Mouse (Mus musculus): Measurements from ENCODE around the gene Zranb1. TPM values are rescaled to one million over a fixed set of nuclear protein-coding genes. Genes with fewer than 3 reads are reported as not detected.

The Zranb1 gene
- polyA plus RNA-seq, 1 experiment from 2014 or later = 9.2 TPM

GRCm38 (mm10) chr7:133019481-133020020 lies 88.6 kb downstream of the Zranb1 start:
- H3K9ac ChIP-seq = no peak overlapping the region
- H3K27me3 ChIP-seq (replicated peaks) = no peaks in the 10 kb centered on the region
- no peak overlapping the region for H3K4me3 ChIP-seq
- no peak for ATAC-seq
- H3K36me3 ChIP-seq = 0 out of 2 replicates have a peak, but pooled peaks cover 2% of the 10 kb centered on the region
- H3K9me3 ChIP-seq (replicated peaks) = no peaks in the 10 kb centered on the region
- H3K4me1 ChIP-seq = 0 out of 2 replicates have a peak, but pooled peaks cover under 1% of the 10 kb centered on the region
- no peak overlapping the region for H3K4me2 ChIP-seq
- WGBS (ENCODE audit: insufficient replicate concordance) = 68% methylated on average over 6 of the region's 6 CpGs
- H3K27ac ChIP-seq = no peak overlapping the region

GRCm38 (mm10) chr7:133024694-133025093 lies 93.8 kb downstream of the Zranb1 start:
- Histone ChIP-seq H3K4me2 (no peak overlapping the region), H3K9me3 (replicated peaks) (no peaks in the 10 kb centered on the region), H3K4me3 (no peak overlapping the region), H3K4me1 (peaks cover 43% of the 10 kb centered on the region), H3K27me3 (replicated peaks) (no peaks in the 10 kb centered on the region), H3K9ac (no peak overlapping the region), H3K36me3 (no peaks in the 10 kb centered on the region), H3K27ac (no peak overlapping the region)
- 73% methylated on average over 1 of the region's 1 CpGs for WGBS (ENCODE audit: insufficient replicate concordance)
- ATAC-seq = no peak

GRCm38 (mm10) chr7:133027930-133028329 lies 97.0 kb downstream of the Zranb1 start:
- Histone ChIP-seq H3K4me1 (peaks cover 53% of the 10 kb centered on the region), H3K9me3 (replicated peaks) (no peaks in the 10 kb centered on the region)
- WGBS (ENCODE audit: insufficient replicate concordance) = 76% methylated on average over 4 of the region's 4 CpGs

GRCm38 (mm10) chr7:133029004-133029403 lies 98.1 kb downstream of the Zranb1 start:
- Histone ChIP-seq H3K27me3 (replicated peaks) (no peaks in the 10 kb centered on the region), H3K27ac (no peak overlapping the region), H3K4me3 (no peak overlapping the region), H3K9me3 (replicated peaks) (no peaks in the 10 kb centered on the region), H3K4me2 (no peak overlapping the region), H3K9ac (no peak overlapping the region), H3K4me1 (peaks cover 56% of the 10 kb centered on the region), H3K36me3 (no peaks in the 10 kb centered on the region)
- WGBS (ENCODE audit: insufficient replicate concordance) = 51% methylated on average over 8 of the region's 8 CpGs
- ATAC-seq = no peak

More at GRCm38 (mm10) chr7:133027930-133028329, 97.0 kb downstream of the Zranb1 start:
- H3K4me3 ChIP-seq = no peak overlapping the region
- H3K4me2 ChIP-seq = no peak overlapping the region
- no peaks in the 10 kb centered on the region for H3K36me3 ChIP-seq
- ATAC-seq = no peak
- H3K9ac ChIP-seq = no peak overlapping the region
- no peak overlapping the region for H3K27ac ChIP-seq
- H3K27me3 ChIP-seq (replicated peaks) = no peaks in the 10 kb centered on the region

GRCm38 (mm10) chr7:133029496-133030047 lies 98.6 kb downstream of the Zranb1 start:
- Histone ChIP-seq H3K4me3 (no peak overlapping the region), H3K4me2 (no peak overlapping the region), H3K36me3 (no peaks in the 10 kb centered on the region), H3K27ac (no peak overlapping the region), H3K27me3 (replicated peaks) (no peaks in the 10 kb centered on the region), H3K9me3 (replicated peaks) (no peaks in the 10 kb centered on the region), H3K4me1 (peaks cover 58% of the 10 kb centered on the region), H3K9ac (no peak overlapping the region)
- ATAC-seq = no peak
- 46% methylated on average over 8 of the region's 8 CpGs for WGBS (ENCODE audit: insufficient replicate concordance)

- H3K4me2 ChIP-seq = no peak overlapping the region
- H3K4me3 ChIP-seq = no peak overlapping the region
- H3K36me3 ChIP-seq = no peaks in the 10 kb centered on the region
- H3K4me1 ChIP-seq = peaks cover 43% of the 10 kb centered on the region
- WGBS (ENCODE audit: insufficient replicate concordance) = 57% methylated on average over 9 of the region's 9 CpGs
- no peak overlapping the region for H3K27ac ChIP-seq
- no peak overlapping the region for H3K9ac ChIP-seq
- no peaks in the 10 kb centered on the region for H3K9me3 ChIP-seq (replicated peaks)
- no peaks in the 10 kb centered on the region for H3K27me3 ChIP-seq (replicated peaks)
- ATAC-seq = peak; percentile 28; the same call in 1 of the 2 replicates
These were observed 101.8 kb downstream of the Zranb1 start for GRCm38 (mm10) chr7:133032589-133033203.

DNA sequence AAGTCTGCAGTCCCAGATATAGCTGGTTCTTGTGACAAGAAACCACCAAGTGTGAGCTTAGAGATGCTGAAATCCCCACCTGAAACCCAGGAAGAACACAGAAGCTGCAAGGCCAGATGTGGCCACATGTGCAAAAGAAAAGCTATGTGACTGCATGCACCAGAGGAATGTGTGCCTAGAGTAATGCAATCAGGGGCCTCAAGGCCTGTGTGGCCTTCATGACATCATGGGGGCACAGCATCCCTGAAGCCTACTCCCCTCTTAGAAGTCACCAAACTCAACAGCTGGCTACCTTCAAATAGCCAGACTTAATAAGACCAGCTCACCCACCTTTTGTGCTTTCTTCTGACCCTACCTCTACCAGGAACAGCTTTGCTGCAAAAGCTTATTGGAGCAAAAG lies 105.0 kb downstream of the Zranb1 start:
- H3K36me3 ChIP-seq = no peaks in the 10 kb centered on the region
- no peak for ATAC-seq
- H3K27me3 ChIP-seq (replicated peaks) = no peaks in the 10 kb centered on the region
- peaks cover 40% of the 10 kb centered on the region for H3K4me1 ChIP-seq
- no peak overlapping the region for H3K4me2 ChIP-seq
- no peak overlapping the region for H3K27ac ChIP-seq
- no peak overlapping the region for H3K9ac ChIP-seq
- H3K4me3 ChIP-seq = no peak overlapping the region
- H3K9me3 ChIP-seq (replicated peaks) = no peaks in the 10 kb centered on the region

Other genes starting within 250 kb of the Zranb1 start
- 27.2 and 28.8 TPM in 2 replicates for gene Fam53b, start 117.3 kb upstream of the Zranb1 start, polyA plus RNA-seq (2016; fragmentation: Nextera tagmentation; extraction: Ambion mirVana)
- gene Eef1akmt2, start 78.5 kb upstream of the Zranb1 start, polyA plus RNA-seq (2016; fragmentation: Nextera tagmentation; extraction: Ambion mirVana) = 29.6 and 31.4 TPM in 2 replicates
- gene Abraxas2, start 71.9 kb upstream of the Zranb1 start, polyA plus RNA-seq (2016; fragmentation: Nextera tagmentation; extraction: Ambion mirVana) = 17.7 and 18.1 TPM in 2 replicates
- gene Fgfr2, start 192.2 kb downstream of the Zranb1 start, polyA plus RNA-seq (2016; fragmentation: Nextera tagmentation; extraction: Ambion mirVana) = 17.8 and 18.5 TPM in 2 replicates
- 23.1 and 24.1 TPM in 2 replicates for gene Ctbp2, start 193.2 kb downstream of the Zranb1 start, polyA plus RNA-seq (2016; fragmentation: Nextera tagmentation; extraction: Ambion mirVana)